Mouse (Mus musculus) left cerebral cortex, postnatal 14 days (tissue): ENCODE results near the gene Rpl19. TPM values are rescaled to one million over a fixed set of nuclear protein-coding genes. Genes with fewer than 3 reads are reported as not detected.
A peak's percentile ranks its signal among the peaks of the same experiment; 100 is the strongest.

Experiments
- DNase-seq, 2 experiments: peaks; one replicate each; pipeline ENCODE4 v3.0.0; 2021 to 2022; ENCODE audit warnings: low spot score in 2 of 2, mixed read lengths in 1 of 2
- intact Hi-C: fragments of 180-260 bp; cut with DNase I; formaldehyde crosslinking; loops from one replicate; pipeline ENCODE4 v1.15.1; 2025
- total RNA-seq, 2 experiments: library from RNA; stranded (reverse); gene quantifications; 2 replicates each; pipeline ENCODE4 v1.2.3; 2021

Rpl19 gene
- total RNA-seq, 2 experiments from 2014 or later: 536 to 545 TPM

- no peak for DNase-seq
- intact Hi-C loops: no loop called here
Observed at GRCm38 (mm10) chr11:98019883-98020610, 6.5 kb upstream of the Rpl19 start.

- DNase-seq: no peak
Observed at GRCm38 (mm10) chr11:98020710-98021109, 5.8 kb upstream of the Rpl19 start.

GRCm38 (mm10) chr11:98021118-98021517 lies 5.4 kb upstream of the Rpl19 start:
- intact Hi-C loops: no loop called here
- DNase-seq: no peak

More at GRCm38 (mm10) chr11:98020710-98021109, 5.8 kb upstream of the Rpl19 start:
- intact Hi-C loops: no loop called here

- intact Hi-C loops: no loop called here
- DNase-seq: no peak
Observed at GRCm38 (mm10) chr11:98021565-98022252, 4.8 kb upstream of the Rpl19 start.

GRCm38 (mm10) chr11:98022253-98022554 lies 4.3 kb upstream of the Rpl19 start:
- DNase-seq: no peak
- intact Hi-C loops: no loop called here

GRCm38 (mm10) chr11:98022555-98023371 lies 3.7 kb upstream of the Rpl19 start, which contains the start of gene Cacnb1:
TSS of gene Cacnb1 (minus strand) at chr11:98023034.
- intact Hi-C loops: no loop called here
- DNase-seq: no peak

GRCm38 (mm10) chr11:98024516-98024915 lies 2.0 kb upstream of the Rpl19 start:
- intact Hi-C loops: no loop called here
- no peak for DNase-seq

- no peak for DNase-seq
- intact Hi-C loops: no loop called here
Observed at GRCm38 (mm10) chr11:98026248-98026569, 301 bp upstream of the Rpl19 start.

- no peak for DNase-seq
- intact Hi-C loops: no loop called here
Observed at GRCm38 (mm10) chr11:98027297-98027688, 783 bp downstream of the Rpl19 start.

GRCm38 (mm10) chr11:98027785-98028184 lies 1.3 kb downstream of the Rpl19 start:
- intact Hi-C loops: no loop called here
- DNase-seq: no peak

GRCm38 (mm10) chr11:98030701-98031442 lies 4.4 kb downstream of the Rpl19 start:
- intact Hi-C loops: loop anchor here (1.0 kb wide), 1 partner anchor 44 kb away; no protein-coding TSS in a partner anchor

GRCm38 (mm10) chr11:98031443-98031770 lies 4.9 kb downstream of the Rpl19 start:
- DNase-seq: peak; percentile 85 to 90
- intact Hi-C loops: loop anchor here (1.0 kb wide), 1 partner anchor 44 kb away; no protein-coding TSS in a partner anchor

More at GRCm38 (mm10) chr11:98030701-98031442, 4.4 kb downstream of the Rpl19 start:
- DNase-seq: no peak

- DNase-seq: no peak
- intact Hi-C loops: no loop called here
Observed at GRCm38 (mm10) chr11:98034061-98034460, 7.6 kb downstream of the Rpl19 start.

GRCm38 (mm10) chr11:98034840-98035239 lies 8.3 kb downstream of the Rpl19 start:
- intact Hi-C loops: no loop called here
- DNase-seq: peak; percentile 53 to 73

GRCm38 (mm10) chr11:98035977-98036377 lies 9.5 kb downstream of the Rpl19 start:
- peak in 1 of 2 experiments; percentile 58 for DNase-seq
- intact Hi-C loops: no loop called here

- DNase-seq: peak; percentile 57 to 86
- intact Hi-C loops: no loop called here
Observed at GRCm38 (mm10) chr11:98037871-98038270, 11.4 kb downstream of the Rpl19 start.

GRCm38 (mm10) chr11:98040975-98041374 lies 14.5 kb downstream of the Rpl19 start:
- no peak for DNase-seq
- intact Hi-C loops: no loop called here

GRCm38 (mm10) chr11:98042741-98043140 lies 16.2 kb downstream of the Rpl19 start:
- intact Hi-C loops: no loop called here

GRCm38 (mm10) chr11:98044074-98044473 lies 17.6 kb downstream of the Rpl19 start:
- intact Hi-C loops: no loop called here

More at GRCm38 (mm10) chr11:98042741-98043140, 16.2 kb downstream of the Rpl19 start:
- no peak for DNase-seq

GRCm38 (mm10) chr11:98045596-98045995 lies 19.1 kb downstream of the Rpl19 start:
- intact Hi-C loops: no loop called here
- no peak for DNase-seq

More at GRCm38 (mm10) chr11:98044074-98044473, 17.6 kb downstream of the Rpl19 start:
- no peak for DNase-seq
